Mouse (Mus musculus) heart, postnatal 10 days (tissue): ENCODE results near the gene Defb29. TPM values are rescaled to one million over a fixed set of nuclear protein-coding genes. Genes with fewer than 3 reads are reported as not detected.

Experiments used
- DNase-seq, 2 experiments: peaks; one replicate each; pipeline ENCODE4 v3.0.0; 2021
- intact Hi-C: fragments of 180-260 bp; cut with DNase I; formaldehyde crosslinking; loops from one replicate; pipeline ENCODE4 v1.15.1; 2025
- total RNA-seq, 2 experiments: library from RNA; stranded (reverse); gene quantifications; 2 replicates each; pipeline ENCODE4 v1.2.3; 2021

The Defb29 gene
- not detected for total RNA-seq

- no peak for DNase-seq
- intact Hi-C loops: loop anchor here (2.0 to 5.0 kb wide), 2 partner anchors 63 to 148 kb away; partner anchors contain the start of gene Defb20
These were observed at the start of gene Defb29 for GRCm38 (mm10) chr2:152539944-152540710. TSS of gene Defb29 (minus strand) at chr2:152540098.

GRCm38 (mm10) chr2:152589021-152589420 is 49.1 kb upstream of the Defb29 start:
- intact Hi-C loops: loop anchor here (5.0 kb wide), 1 partner anchor 117 kb away; no protein-coding TSS in a partner anchor
- no peak for DNase-seq

GRCm38 (mm10) chr2:152588450-152588849 is 48.6 kb upstream of the Defb29 start:
- DNase-seq: no peak
- intact Hi-C loops: loop anchor here (5.0 kb wide), 1 partner anchor 116 kb away; no protein-coding TSS in a partner anchor

GRCm38 (mm10) chr2:152586926-152587560 is 47.1 kb upstream of the Defb29 start:
- intact Hi-C loops: loop anchor here (5.0 kb wide), 1 partner anchor 115 kb away; no protein-coding TSS in a partner anchor
- DNase-seq: peak; percentile 17 to 45

GRCm38 (mm10) chr2:152580612-152581011 is 40.7 kb upstream of the Defb29 start:
- intact Hi-C loops: no loop called here
- DNase-seq: no peak

- intact Hi-C loops: no loop called here
- DNase-seq: no peak
These were observed 40.2 kb upstream of the Defb29 start, which contains the start of gene Defb19 for GRCm38 (mm10) chr2:152580107-152580506. TSS of gene Defb19 (minus strand) at chr2:152580312.

- peak; percentile 30 to 40 for DNase-seq
- intact Hi-C loops: no loop called here
These were observed 33.6 kb upstream of the Defb29 start for GRCm38 (mm10) chr2:152573484-152573883.

GRCm38 (mm10) chr2:152572114-152572794 is 32.4 kb upstream of the Defb29 start, which contains the start of gene Defb21:
TSS of gene Defb21 (plus strand) at chr2:152572744.
- intact Hi-C loops: no loop called here
- DNase-seq: peak in 1 of 2 experiments; percentile 18

- intact Hi-C loops: no loop called here
- no peak for DNase-seq
These were observed 30.4 kb upstream of the Defb29 start for GRCm38 (mm10) chr2:152570313-152570712.

- intact Hi-C loops: no loop called here
- no peak for DNase-seq
These were observed 30.0 kb upstream of the Defb29 start for GRCm38 (mm10) chr2:152569881-152570280.

- intact Hi-C loops: no loop called here
- DNase-seq: no peak
These were observed 29.1 kb upstream of the Defb29 start, which contains the start of gene Gm17416 for GRCm38 (mm10) chr2:152569038-152569437. TSS of gene Gm17416 (plus strand) at chr2:152569338.

- intact Hi-C loops: no loop called here
These were observed 16.8 kb upstream of the Defb29 start for GRCm38 (mm10) chr2:152556655-152557054.

GRCm38 (mm10) chr2:152553774-152554423 is 14.0 kb upstream of the Defb29 start:
- peak; percentile 68 to 76 for DNase-seq
- intact Hi-C loops: loop anchor here (5.0 kb wide), 2 partner anchors 48 to 103 kb away; partner anchors contain the start of gene Defb36

More at GRCm38 (mm10) chr2:152556655-152557054, 16.8 kb upstream of the Defb29 start:
- DNase-seq: no peak

- intact Hi-C loops: no loop called here
- no peak for DNase-seq
These were observed 8.2 kb upstream of the Defb29 start for GRCm38 (mm10) chr2:152548124-152548523.

GRCm38 (mm10) chr2:152544691-152545090 is 4.8 kb upstream of the Defb29 start:
- DNase-seq: peak; percentile 29 to 37
- intact Hi-C loops: loop anchor here (1.0 to 5.0 kb wide), 3 partner anchors 74 to 152 kb away; no protein-coding TSS in a partner anchor

- intact Hi-C loops: loop anchor here (5.0 kb wide), 1 partner anchor 151 kb away; no protein-coding TSS in a partner anchor
- DNase-seq: no peak
These were observed 3.6 kb upstream of the Defb29 start for GRCm38 (mm10) chr2:152543478-152543877.

- intact Hi-C loops: loop anchor here (5.0 kb wide), 1 partner anchor 151 kb away; no protein-coding TSS in a partner anchor
- no peak for DNase-seq
These were observed 3.0 kb upstream of the Defb29 start for GRCm38 (mm10) chr2:152542897-152543296.

GRCm38 (mm10) chr2:152541979-152542378 is 2.1 kb upstream of the Defb29 start:
- intact Hi-C loops: loop anchor here (2.0 to 5.0 kb wide), 2 partner anchors 65 to 150 kb away; partner anchors contain the start of gene Defb20

GRCm38 (mm10) chr2:152517981-152518380 is 21.9 kb downstream of the Defb29 start, which contains the start of gene Defb28:
TSS of gene Defb28 (plus strand) at chr2:152518255.
- no peak for DNase-seq
- intact Hi-C loops: no loop called here

More at GRCm38 (mm10) chr2:152541979-152542378, 2.1 kb upstream of the Defb29 start:
- DNase-seq: no peak

GRCm38 (mm10) chr2:152516084-152516483 is 23.8 kb downstream of the Defb29 start:
- no peak for DNase-seq
- intact Hi-C loops: no loop called here
